Mouse (Mus musculus) ES-E14 (cell line): ENCODE data around the gene Dnajc11. TPM values are rescaled to one million over a fixed set of nuclear protein-coding genes. Genes with fewer than 3 reads are reported as not detected.
A peak's percentile ranks its signal among the peaks of the same experiment; 100 is the strongest.

ENCODE experiments used
- DNase-seq: peaks from one replicate; pipeline ENCODE4 v3.0.0-alpha.2; 2013; ENCODE audit warnings: low read depth, low spot score
- H3K27ac ChIP-seq: 2 replicates; pipeline ENCODE4 v1.5.1; 2012; ENCODE audit warnings: low read depth, mild to moderate bottlenecking, low read length, moderate library complexity, mixed read lengths; ENCODE audit not compliant: poor library complexity, insufficient read depth, severe bottlenecking
- H3K36me3 ChIP-seq: 2 replicates; pipeline ENCODE4 v1.6.1; 2012; ENCODE audit warnings: mild to moderate bottlenecking, low read length, moderate library complexity, mixed read lengths; ENCODE audit not compliant: control insufficient read depth, poor library complexity, insufficient read depth, severe bottlenecking
- H3K4me1 ChIP-seq, 2 experiments: fragments of 150-350 bp in 1 of 2; sonication (generic) in 1 of 2; 2 replicates each; pipeline ENCODE4 v1.6.1; 2012; ENCODE audit warnings: low read length in 2 of 2, mild to moderate bottlenecking in 1 of 2, mixed read lengths in 1 of 2; ENCODE audit not compliant: control insufficient read depth in 2 of 2, insufficient read depth in 2 of 2, poor library complexity in 1 of 2
- H3K4me3 ChIP-seq, 2 experiments: fragments of 150-350 bp in 1 of 2; sonication (generic) in 1 of 2; 2 replicates each; pipeline ENCODE4 v1.5.1; 2012; ENCODE audit warnings: low read length in 2 of 2, low read depth in 1 of 2, mild to moderate bottlenecking in 1 of 2, mixed read lengths in 1 of 2; ENCODE audit not compliant: insufficient read depth in 1 of 2, poor library complexity in 1 of 2, severe bottlenecking in 1 of 2
- H3K9ac ChIP-seq: 2 replicates; pipeline ENCODE4 v1.6.1; 2012; ENCODE audit warnings: low read depth, mild to moderate bottlenecking, low read length, mixed read lengths; ENCODE audit not compliant: poor library complexity, insufficient read depth, severe bottlenecking
- H3K9me3 ChIP-seq: fragments of 150-350 bp; sonication (generic); 2 replicates; pipeline ENCODE4 v1.6.1; 2012; ENCODE audit warnings: low read depth, mild to moderate bottlenecking, low read length; ENCODE audit not compliant: control insufficient read depth, insufficient read depth
- CHD2 ChIP-seq: IDR thresholded peaks from 2 replicates; pipeline ENCODE4 v1.6.1; 2014; ENCODE audit warnings: mild to moderate bottlenecking, low read depth, low read length, inconsistent platforms
- HCFC1 ChIP-seq: IDR thresholded peaks from 2 replicates; pipeline ENCODE4 v1.6.1; 2012; ENCODE audit warnings: low read length, inconsistent platforms, borderline replicate concordance; ENCODE audit not compliant: insufficient read depth
- MAFK ChIP-seq: IDR thresholded peaks from 2 replicates; pipeline ENCODE4 v1.6.1; 2014; ENCODE audit warnings: mild to moderate bottlenecking, low read depth, low read length, inconsistent platforms; ENCODE audit not compliant: insufficient read depth
- ZC3H11A ChIP-seq: IDR thresholded peaks from 2 replicates; pipeline ENCODE4 v1.6.1; 2012; ENCODE audit warnings: low read depth, mild to moderate bottlenecking, inconsistent platforms, low read length, borderline replicate concordance
- ZNF384 ChIP-seq: IDR thresholded peaks from 2 replicates; pipeline ENCODE4 v1.6.1; 2012; ENCODE audit warnings: low read depth, low read length, inconsistent platforms
- in situ Hi-C, 2 experiments: fragments of 600-800 bp; cut with MboI; formaldehyde crosslinking; loops; one replicate each; pipeline ENCODE4 v1.15.1; 2025; ENCODE audit warnings: low sequenced_read_pairs in 2 of 2, inconsistent platforms in 1 of 2; ENCODE audit not compliant: unreplicated experiment in 2 of 2
- total RNA-seq: library from RNA; depleted of rRNA; stranded (reverse); fragments of 300-350 nt; gene quantifications from 2 replicates; pipeline ENCODE4 v1.2.3, GENCODE M21; 2012

The Dnajc11 gene
- total RNA-seq, 1 experiment: 98.2 TPM

DNA sequence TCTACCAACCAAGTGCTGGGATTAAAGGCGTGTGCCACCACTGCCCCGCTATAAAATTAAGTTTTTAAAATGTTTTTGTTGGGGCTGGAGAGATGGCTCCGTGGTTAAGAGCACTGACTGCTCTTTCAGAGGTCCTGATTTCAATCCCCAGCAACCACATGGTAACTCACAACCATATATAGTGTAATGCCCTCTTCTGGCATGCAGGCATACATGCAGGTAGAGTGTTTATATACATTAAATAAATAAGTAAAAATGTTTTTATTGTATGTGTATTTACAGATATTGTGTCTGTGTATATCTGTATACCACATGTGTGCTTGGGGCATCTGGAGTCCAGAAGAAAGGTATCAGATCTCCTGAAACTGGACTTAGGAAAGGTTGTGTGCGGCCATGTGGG lies 67.8 kb downstream of the Dnajc11 start:
- DNase-seq: no peak
- no peak overlapping the region for H3K4me3 ChIP-seq
- no peaks in the 10 kb centered on the region for H3K36me3 ChIP-seq
- peaks cover 0 to 14% of the 10 kb centered on the region in 2 experiments; a peak in 2 of 4 replicates for H3K4me1 ChIP-seq
- H3K27ac ChIP-seq: no peak overlapping the region
- TF ChIP-seq ZC3H11A: no peak
- TF ChIP-seq HCFC1: no peak
- TF ChIP-seq CHD2: no peak
- no peak for TF ChIP-seq ZNF384
- TF ChIP-seq MAFK: no peak
- no peaks in the 10 kb centered on the region for H3K9me3 ChIP-seq
- no peak overlapping the region for H3K9ac ChIP-seq
- in situ Hi-C loops: no loop called here

DNA sequence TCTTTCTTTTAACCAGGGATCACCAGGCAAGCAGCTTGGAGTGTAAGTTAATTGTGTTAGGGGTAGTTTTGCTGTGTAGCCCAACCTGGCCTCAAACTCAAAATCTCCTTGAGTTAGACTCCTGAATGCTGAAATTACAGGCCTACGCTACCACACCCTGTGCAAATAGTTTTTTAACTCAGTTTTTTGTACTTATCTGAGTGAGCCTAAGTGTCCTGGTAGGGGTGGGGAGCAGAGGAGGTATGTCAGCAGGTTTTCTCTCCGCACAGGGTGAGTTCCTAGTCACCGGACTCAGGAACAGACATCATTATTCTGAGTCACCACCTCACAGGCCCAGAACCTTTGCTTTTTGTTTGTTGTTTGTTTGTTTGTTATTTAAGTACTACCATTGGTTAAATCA lies 68.6 kb downstream of the Dnajc11 start:
- Histone ChIP-seq H3K36me3 (no peaks in the 10 kb centered on the region), H3K4me1 (peaks cover 0 to 15% of the 10 kb centered on the region in 2 experiments; a peak in 2 of 4 replicates), H3K9ac (no peak overlapping the region), H3K4me3 (no peak overlapping the region), H3K27ac (no peak overlapping the region), H3K9me3 (no peaks in the 10 kb centered on the region)
- in situ Hi-C loops: no loop called here
- DNase-seq: no peak
- TF ChIP-seq ZNF384 (no peak), ZC3H11A (no peak), HCFC1 (no peak), MAFK (no peak), CHD2 (no peak)

DNA sequence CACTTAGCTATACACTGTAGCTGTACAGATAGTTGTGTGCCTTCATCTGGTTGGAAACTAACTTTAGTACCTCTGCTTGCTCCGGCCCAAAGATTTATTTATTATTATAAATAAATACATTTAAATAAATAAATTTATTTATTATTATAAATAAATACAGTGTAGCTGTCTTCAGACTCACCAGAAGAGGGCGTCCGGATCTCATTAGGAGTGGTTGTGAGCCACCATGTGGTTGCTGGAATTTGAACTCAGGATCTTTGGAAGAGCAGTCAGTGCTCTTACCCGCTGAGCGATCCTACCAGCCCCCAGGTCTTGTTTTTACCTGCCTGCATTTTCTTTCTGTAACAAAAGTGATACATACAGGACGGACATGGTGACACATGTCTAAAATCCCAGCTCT lies 72.6 kb downstream of the Dnajc11 start:
- H3K36me3 ChIP-seq: peaks cover 6% of the 10 kb centered on the region; the same call in 1 of the 2 replicates
- H3K9me3 ChIP-seq: no peaks in the 10 kb centered on the region
- TF ChIP-seq ZC3H11A (no peak), CHD2 (no peak), MAFK (no peak), HCFC1 (no peak), ZNF384 (no peak)
- in situ Hi-C loops: no loop called here
- no peak overlapping the region for H3K9ac ChIP-seq
- no peak for DNase-seq
- peak overlapping the region; percentile 90 for H3K27ac ChIP-seq
- H3K4me3 ChIP-seq: no peak overlapping the region
- H3K4me1 ChIP-seq: peaks cover 0 to 14% of the 10 kb centered on the region in 2 experiments; a peak in 2 of 4 replicates

DNA sequence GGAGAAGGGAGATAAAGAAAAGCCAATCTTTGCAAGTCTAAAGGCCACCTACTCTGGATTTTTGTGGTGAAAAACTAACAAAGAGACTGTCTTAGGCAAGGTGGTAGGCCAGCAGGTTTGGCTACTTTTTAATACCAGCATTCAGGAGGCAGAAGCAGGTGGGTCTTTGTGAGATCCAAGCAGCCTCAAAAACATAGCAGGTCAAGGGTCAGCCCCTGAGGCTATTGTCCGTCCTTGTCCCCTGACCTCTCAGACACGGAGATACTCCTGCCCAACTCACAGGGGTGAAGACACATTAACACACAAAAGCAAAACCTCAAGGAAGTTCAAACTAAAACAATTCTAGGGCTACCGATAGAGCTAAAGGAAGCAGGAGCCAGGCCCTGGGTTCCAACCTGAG lies 73.3 kb downstream of the Dnajc11 start:
- TF ChIP-seq MAFK (no peak), ZC3H11A (no peak), HCFC1 (no peak), ZNF384 (no peak), CHD2 (no peak)
- peaks cover 9% of the 10 kb centered on the region; the same call in 1 of the 2 replicates for H3K36me3 ChIP-seq
- in situ Hi-C loops: no loop called here
- H3K4me3 ChIP-seq: no peak overlapping the region
- no peak overlapping the region for H3K9ac ChIP-seq
- peak overlapping the region; percentile 16; the same call in 1 of the 2 replicates for H3K27ac ChIP-seq
- no peak for DNase-seq
- no peaks in the 10 kb centered on the region for H3K9me3 ChIP-seq
- peaks cover 0 to 17% of the 10 kb centered on the region in 2 experiments; a peak in 3 of 4 replicates for H3K4me1 ChIP-seq
